Mouse (Mus musculus) left cerebral cortex, adult 2 months (tissue): ENCODE data around the gene Dchs1. TPM values are rescaled to one million over a fixed set of nuclear protein-coding genes. Genes with fewer than 3 reads are reported as not detected.
A peak's percentile ranks its signal among the peaks of the same experiment; 100 is the strongest.

Experiments used
- DNase-seq, 2 experiments: peaks; one replicate each; pipeline ENCODE4 v3.0.0; 2021 to 2022; ENCODE audit warnings: low spot score in 2 of 2, mixed read lengths in 1 of 2; ENCODE audit errors: extremely low spot score in 1 of 2
- H3K27ac ChIP-seq: fragments of 200-600 bp; 2 replicates; pipeline ENCODE4 v1.8.1; 2022
- H3K4me3 ChIP-seq: fragments of 200-600 bp; 2 replicates; pipeline ENCODE4 v1.8.1; 2022
- CTCF ChIP-seq: fragments of 200-600 bp; IDR thresholded peaks from 2 replicates; pipeline ENCODE4 v1.8.1; 2022; ENCODE audit warnings: antibody characterized with exemption, mild to moderate bottlenecking, moderate library complexity
- intact Hi-C: fragments of 180-260 bp; cut with DNase I; formaldehyde crosslinking; loops from one replicate; pipeline ENCODE4 v1.15.1; 2025
- total RNA-seq, 2 experiments: library from RNA; stranded (reverse); gene quantifications; 2 replicates each; pipeline ENCODE4 v1.2.3; 2021

Gene Dchs1
- total RNA-seq, 2 experiments from 2014 or later: 10.1 to 10.9 TPM

DNA sequence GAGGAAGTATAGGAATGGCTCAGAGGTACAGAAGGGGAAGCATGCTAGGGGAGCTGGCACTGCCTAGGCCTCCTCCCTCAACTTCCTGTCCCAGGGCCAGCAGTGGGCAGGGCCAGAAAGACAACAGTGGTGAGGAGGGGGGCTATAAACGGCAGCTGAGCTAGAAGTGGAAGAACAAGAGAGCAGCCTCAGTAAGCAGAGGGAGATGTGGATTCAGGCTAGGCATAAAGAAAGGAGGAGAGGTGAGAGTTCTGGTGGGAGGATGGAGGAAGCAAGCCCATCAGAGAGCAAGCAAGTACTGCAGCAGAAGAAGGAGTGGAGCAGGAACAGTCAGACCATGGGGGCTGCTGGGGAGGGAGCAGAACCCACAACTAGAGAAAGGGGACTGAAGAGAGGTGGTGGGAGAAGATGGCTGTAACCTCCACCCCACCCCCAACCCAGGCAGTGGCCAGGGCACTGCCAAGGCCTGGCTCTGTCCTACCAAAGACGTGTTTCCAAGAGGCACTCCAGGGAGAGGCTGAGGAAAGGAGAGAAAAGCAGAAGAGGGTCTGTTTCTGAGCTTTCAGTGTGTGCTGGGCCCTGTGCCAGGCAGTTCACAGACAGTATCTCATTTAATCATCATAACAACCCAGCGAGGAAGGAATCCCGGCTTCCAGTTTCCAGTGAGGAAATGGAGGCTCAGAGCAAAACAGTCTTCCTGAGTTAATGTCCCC, 8.7 kb downstream of the Dchs1 start:
- Histone ChIP-seq H3K4me3 (no peak overlapping the region), H3K27ac (peak overlapping the region; percentile 71)
- DNase-seq: no peak
- TF ChIP-seq CTCF: no peak
- intact Hi-C loops: loop anchor here (2.0 kb wide), 1 partner anchor 20 kb away; no protein-coding TSS in a partner anchor

DNA sequence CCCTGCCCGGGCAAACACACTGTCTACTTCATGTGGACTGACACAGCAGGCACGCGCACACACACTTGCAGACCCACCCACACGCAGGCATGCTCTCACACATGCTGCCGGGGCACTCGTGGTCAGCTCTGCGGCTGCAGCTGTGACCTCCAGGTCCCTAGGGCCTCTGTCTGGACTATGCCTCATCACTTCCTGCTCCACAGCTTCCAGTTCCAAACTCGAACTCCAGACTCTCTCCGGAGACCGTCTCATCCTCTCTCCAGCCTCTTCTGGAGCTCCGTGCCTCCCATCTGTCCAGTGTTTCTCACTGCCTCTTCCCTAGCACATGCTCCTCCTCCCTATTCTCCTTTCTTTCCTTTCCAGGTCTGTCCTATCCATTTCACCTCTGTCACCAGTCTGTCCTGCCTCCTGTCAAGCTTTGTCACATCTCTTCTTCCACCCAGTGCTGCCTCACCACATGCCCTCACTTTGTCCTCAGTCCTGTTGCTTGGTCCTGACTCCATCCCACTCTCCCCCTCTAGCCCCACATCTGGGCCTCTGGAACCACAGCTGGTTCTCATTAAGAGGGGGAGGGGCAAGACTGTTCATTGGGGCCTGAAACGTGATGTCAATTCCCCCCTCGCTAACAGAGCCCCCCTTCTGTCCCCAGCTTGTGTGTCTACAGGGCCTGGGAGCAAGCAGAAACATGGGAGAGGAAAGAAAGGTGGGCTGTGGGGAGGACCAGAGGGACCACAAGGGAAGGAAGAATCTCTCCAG, 9.5 kb downstream of the Dchs1 start:
- no peak for DNase-seq
- Histone ChIP-seq H3K4me3 (no peak overlapping the region), H3K27ac (peak overlapping the region; percentile 63; the same call in 1 of the 2 replicates)
- no peak for TF ChIP-seq CTCF
- intact Hi-C loops: loop anchor here (2.0 kb wide), 1 partner anchor 19 kb away; no protein-coding TSS in a partner anchor

GRCm38 (mm10) chr7:105777316-105777715, 10.1 kb downstream of the Dchs1 start:
- no peak for DNase-seq
- H3K27ac ChIP-seq: no peak overlapping the region
- H3K4me3 ChIP-seq: no peak overlapping the region
- intact Hi-C loops: no loop called here
- no peak for TF ChIP-seq CTCF

DNA sequence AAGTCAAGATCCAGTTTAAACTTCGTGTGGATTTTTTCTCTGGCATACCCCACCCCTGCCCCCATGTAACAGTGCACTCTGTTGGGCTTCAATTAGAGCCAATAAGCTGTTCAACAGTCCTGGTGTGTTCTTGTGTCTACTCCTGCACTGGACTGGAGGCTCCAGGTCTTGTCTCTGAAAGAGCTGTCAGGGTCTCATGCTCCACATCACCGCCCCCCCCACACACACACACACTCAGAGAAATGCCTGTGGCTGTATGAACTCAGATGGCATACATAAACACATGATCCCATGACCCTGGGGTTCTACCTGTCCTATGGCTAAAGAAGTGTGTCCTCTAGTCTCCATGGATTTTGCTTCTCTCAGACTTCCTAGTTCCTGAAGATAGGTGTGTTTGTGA, 11.4 kb downstream of the Dchs1 start:
- intact Hi-C loops: no loop called here
- DNase-seq: no peak
- Histone ChIP-seq H3K4me3 (no peak overlapping the region), H3K27ac (no peak overlapping the region)
- TF ChIP-seq CTCF: no peak

GRCm38 (mm10) chr7:105774661-105775060, 12.8 kb downstream of the Dchs1 start:
- intact Hi-C loops: no loop called here
- no peak for DNase-seq
- H3K4me3 ChIP-seq: no peak overlapping the region
- H3K27ac ChIP-seq: no peak overlapping the region
- no peak for TF ChIP-seq CTCF

DNA sequence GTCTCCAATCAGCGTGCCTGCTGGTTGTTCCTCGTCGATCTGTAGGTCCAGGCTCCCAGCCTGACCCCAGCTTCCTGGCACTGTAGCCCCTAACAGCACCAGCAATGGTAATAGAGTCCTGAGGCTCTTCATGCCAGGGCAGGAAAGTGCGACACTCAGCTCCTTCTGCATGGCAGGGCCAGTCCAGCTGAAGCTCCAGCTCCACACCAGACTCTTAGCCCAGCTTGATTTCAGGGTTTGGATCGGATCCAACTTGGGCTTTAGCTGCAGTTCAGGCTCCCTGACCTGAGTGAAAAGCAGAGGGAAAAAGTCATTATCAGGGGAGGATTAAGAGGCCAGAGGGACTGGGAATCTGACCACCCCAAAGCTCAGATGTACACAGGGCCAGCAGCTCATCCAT, 14.4 kb downstream of the Dchs1 start:
- intact Hi-C loops: no loop called here
- TF ChIP-seq CTCF: no peak
- Histone ChIP-seq H3K27ac (no peak overlapping the region), H3K4me3 (no peak overlapping the region)
- DNase-seq: no peak

DNA sequence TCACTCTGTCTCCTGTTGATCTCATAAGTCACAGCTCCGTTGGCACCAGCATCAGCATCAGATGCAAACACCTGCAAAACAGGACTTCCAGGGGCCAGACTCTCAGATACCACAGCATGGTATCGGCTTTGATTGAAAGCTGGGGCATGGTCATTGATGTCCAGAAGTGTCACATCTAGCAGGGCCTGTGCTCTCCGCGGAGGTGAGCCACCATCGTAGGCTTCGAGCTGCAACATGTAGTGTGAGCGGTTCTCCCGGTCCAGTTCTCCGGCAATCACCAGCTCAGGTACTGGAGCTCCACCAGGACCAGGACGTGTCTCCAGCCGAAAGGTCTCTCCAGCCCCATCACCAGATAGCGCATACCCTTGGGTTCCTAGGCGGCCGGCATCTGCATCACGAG, 15.1 kb downstream of the Dchs1 start:
- TF ChIP-seq CTCF: no peak
- H3K4me3 ChIP-seq: no peak overlapping the region
- intact Hi-C loops: no loop called here
- DNase-seq: no peak
- no peak overlapping the region for H3K27ac ChIP-seq

GRCm38 (mm10) chr7:105769959-105770358, 17.5 kb downstream of the Dchs1 start:
- no peak for TF ChIP-seq CTCF
- intact Hi-C loops: no loop called here

GRCm38 (mm10) chr7:105767729-105768165, 19.7 kb downstream of the Dchs1 start:
- intact Hi-C loops: no loop called here
- no peak for DNase-seq
- TF ChIP-seq CTCF: no peak
- Histone ChIP-seq H3K27ac (no peak overlapping the region), H3K4me3 (no peak overlapping the region)

More at GRCm38 (mm10) chr7:105769959-105770358, 17.5 kb downstream of the Dchs1 start:
- H3K4me3 ChIP-seq: no peak overlapping the region
- no peak overlapping the region for H3K27ac ChIP-seq
- no peak for DNase-seq

- no peak for TF ChIP-seq CTCF
- no peak overlapping the region for H3K27ac ChIP-seq
- no peak for DNase-seq
- H3K4me3 ChIP-seq: no peak overlapping the region
- intact Hi-C loops: no loop called here
These were observed 23.1 kb downstream of the Dchs1 start for GRCm38 (mm10) chr7:105764331-105764730.

DNA sequence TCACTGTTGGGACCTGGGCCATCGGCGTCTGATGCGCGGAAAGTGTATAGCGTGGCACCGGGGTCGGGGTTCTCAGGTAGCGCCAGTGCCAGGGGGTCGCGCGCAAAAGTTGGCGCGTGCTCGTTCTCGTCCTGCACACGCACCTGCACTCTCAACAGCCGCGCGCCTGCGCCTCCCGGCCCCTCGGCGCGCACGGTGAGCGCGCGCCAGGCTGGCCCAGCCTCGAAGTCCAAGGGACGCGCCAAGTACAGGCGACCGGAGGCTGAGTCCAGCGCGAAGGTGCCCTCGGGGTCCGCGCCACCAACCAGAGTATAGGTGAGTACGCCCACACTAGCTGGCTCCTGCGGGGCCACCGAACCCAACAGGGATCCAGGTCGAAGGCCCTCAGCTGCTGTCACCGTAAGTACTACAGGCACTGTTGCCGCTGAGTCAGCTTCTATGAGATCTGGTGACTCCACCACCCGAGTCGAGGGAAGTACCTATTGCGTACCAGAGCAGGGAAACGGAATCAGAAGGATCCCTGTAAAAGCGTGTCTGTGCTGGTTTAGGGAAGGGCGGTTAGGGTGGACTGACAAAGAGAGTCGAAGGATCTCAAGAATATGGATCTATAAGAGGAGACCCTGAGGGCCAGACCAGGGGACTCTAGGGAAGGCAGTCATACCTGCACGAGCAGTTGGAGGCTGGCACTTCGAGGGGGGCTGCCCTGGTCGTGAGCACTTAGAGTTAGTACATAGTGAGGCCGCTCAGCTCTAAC, 24.8 kb downstream of the Dchs1 start:
- intact Hi-C loops: no loop called here
- no peak for DNase-seq
- H3K4me3 ChIP-seq: peak overlapping the region; percentile 39
- TF ChIP-seq CTCF: no peak
- no peak overlapping the region for H3K27ac ChIP-seq

- no peak for DNase-seq
- TF ChIP-seq CTCF: no peak
- H3K27ac ChIP-seq: no peak overlapping the region
These were observed 25.5 kb downstream of the Dchs1 start for GRCm38 (mm10) chr7:105761813-105762484.

More at GRCm38 (mm10) chr7:105761813-105762484, 25.5 kb downstream of the Dchs1 start:
- H3K4me3 ChIP-seq: peak overlapping the region; percentile 39
- intact Hi-C loops: no loop called here
